Mouse (Mus musculus) embryonic fibroblast, embryonic 13.5 days (primary cell): ENCODE data around the gene Bach2.

ENCODE experiments used
- CTCF ChIP-seq: IDR thresholded peaks from 2 replicates; pipeline ENCODE4 v1.5.1; 2011; ENCODE audit warnings: mild to moderate bottlenecking, control low read depth, low read length, moderate library complexity, borderline replicate concordance; ENCODE audit not compliant: insufficient read depth
- POLR2A ChIP-seq: IDR thresholded peaks from 2 replicates; pipeline ENCODE4 v1.6.1; 2011; ENCODE audit warnings: low read depth, mild to moderate bottlenecking, control low read depth, low read length, moderate library complexity

DNA sequence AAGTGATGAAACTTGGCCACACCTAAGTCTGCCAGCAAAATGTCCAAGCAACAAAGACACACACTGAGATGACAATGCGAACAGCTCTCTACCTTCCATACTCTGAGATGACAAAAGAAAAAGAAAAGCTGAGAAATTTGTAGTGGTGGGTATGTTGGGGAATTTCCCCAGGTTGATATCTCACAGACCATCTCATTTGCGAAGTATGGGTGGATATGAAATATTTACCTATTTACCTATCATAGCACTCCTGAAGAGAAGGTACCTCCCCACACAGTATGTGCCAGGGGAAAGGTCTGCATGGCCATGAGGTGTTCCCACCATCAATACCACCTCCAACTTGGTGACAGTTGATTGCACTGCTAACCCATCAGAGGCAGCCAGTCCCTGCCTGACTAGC is 13.4 kb upstream of the Bach2 start:
- TF ChIP-seq CTCF = no peak
- TF ChIP-seq POLR2A = no peak
